Mouse (Mus musculus) intestine, embryonic 16.5 days (tissue): ENCODE measurements around the gene Gm45623. TPM values are rescaled to one million over a fixed set of nuclear protein-coding genes. Genes with fewer than 3 reads are reported as not detected.
A peak's percentile ranks its signal among the peaks of the same experiment; 100 is the strongest.

Experiments
- ATAC-seq: fragments of 200-750 bp; cut with Nextera tagmentation; 2 replicates; pipeline ENCODE4 v1.8.0; 2017; ENCODE audit warnings: moderate TSS enrichment, moderate library complexity
- H3K27ac ChIP-seq: fragments of 300-500 bp; sonication (generic); 2 replicates; pipeline ENCODE4 v1.5.1; 2014; ENCODE audit warnings: mild to moderate bottlenecking, low read length
- H3K27me3 ChIP-seq: fragments of 300-500 bp; sonication (generic); replicated peaks from 2 replicates; pipeline ENCODE4 v1.6.1; 2014; ENCODE audit warnings: low read length, control low read depth, mixed read lengths; ENCODE audit not compliant: control insufficient read depth, insufficient read depth
- H3K36me3 ChIP-seq: fragments of 300-500 bp; sonication (generic); 2 replicates; pipeline ENCODE4 v1.6.1; 2014; ENCODE audit warnings: low read length, control low read depth; ENCODE audit not compliant: control insufficient read depth, insufficient read depth
- H3K4me1 ChIP-seq: fragments of 300-500 bp; sonication (generic); 2 replicates; pipeline ENCODE4 v1.6.1; 2014; ENCODE audit warnings: low read length, control low read depth, mixed read lengths; ENCODE audit not compliant: control insufficient read depth, insufficient read depth
- H3K4me2 ChIP-seq: fragments of 300-500 bp; sonication (generic); 2 replicates; pipeline ENCODE4 v1.6.1; 2014; ENCODE audit warnings: low read depth, low read length, control low read depth
- H3K4me3 ChIP-seq: fragments of 300-500 bp; sonication (generic); 2 replicates; pipeline ENCODE4 v1.5.1; 2014; ENCODE audit warnings: mild to moderate bottlenecking, low read length
- H3K9ac ChIP-seq: fragments of 300-500 bp; sonication (generic); 2 replicates; pipeline ENCODE4 v1.6.1; 2014; ENCODE audit warnings: low read depth, low read length
- H3K9me3 ChIP-seq: fragments of 300-500 bp; sonication (generic); 2 replicates; pipeline ENCODE4 v1.6.1; 2016; ENCODE audit warnings: low read length, control low read depth; ENCODE audit not compliant: control insufficient read depth
- WGBS: fragments of 180-500 bp; shearing (Covaris S2); extraction: QIAGEN DNeasy Blood & Tissue Kit; methylation state at CpG from one replicate; pipeline ENCODE4 v1.1.7; 2014; 5-methylcytosine and 5-hydroxymethylcytosine counted together
- polyA plus RNA-seq: library from polyadenylated mRNA; unstranded; fragments of >200 nt; fragmentation: Nextera tagmentation; extraction: Ambion mirVana; gene quantifications from 2 replicates; pipeline ENCODE4 v1.2.1, GENCODE M21; 2015

The Gm45623 gene
- polyA plus RNA-seq, 1 experiment from 2014 or later = 0.27 TPM

- WGBS = 76% methylated on average over 4 of the region's 4 CpGs
These were observed 46.5 kb downstream of the Gm45623 start for GRCm38 (mm10) chr13:56707111-56707510.

GRCm38 (mm10) chr13:56704596-56704995 lies 49.0 kb downstream of the Gm45623 start:
- no peak for ATAC-seq
- Histone ChIP-seq H3K27ac (no peak overlapping the region), H3K9ac (no peak overlapping the region), H3K27me3 (no peaks in the 10 kb centered on the region), H3K9me3 (no peaks in the 10 kb centered on the region), H3K4me3 (peak overlapping the region; percentile 72), H3K4me1 (peaks cover 35% of the 10 kb centered on the region), H3K36me3 (no peaks in the 10 kb centered on the region), H3K4me2 (peak overlapping the region; percentile 63)
- 85% methylated on average over 2 of the region's 2 CpGs for WGBS

More at GRCm38 (mm10) chr13:56707111-56707510, 46.5 kb downstream of the Gm45623 start:
- no peak overlapping the region for H3K4me3 ChIP-seq
- H3K9ac ChIP-seq = no peak overlapping the region
- H3K27ac ChIP-seq = no peak overlapping the region
- peaks cover 44% of the 10 kb centered on the region for H3K4me1 ChIP-seq
- H3K9me3 ChIP-seq = no peaks in the 10 kb centered on the region
- ATAC-seq = no peak
- H3K27me3 ChIP-seq = no peaks in the 10 kb centered on the region
- H3K4me2 ChIP-seq = no peak overlapping the region
- H3K36me3 ChIP-seq = no peaks in the 10 kb centered on the region

- Histone ChIP-seq H3K27me3 (no peaks in the 10 kb centered on the region), H3K9me3 (no peaks in the 10 kb centered on the region), H3K4me2 (peak overlapping the region; percentile 63), H3K9ac (peak overlapping the region; percentile 96), H3K27ac (peak overlapping the region; percentile 98), H3K4me3 (peak overlapping the region; percentile 72), H3K36me3 (no peaks in the 10 kb centered on the region), H3K4me1 (peaks cover 30% of the 10 kb centered on the region)
- peak; percentile 31 for ATAC-seq
- under 1% methylated on average over 11 of the region's 11 CpGs for WGBS
These were observed 49.7 kb downstream of the Gm45623 start for GRCm38 (mm10) chr13:56703871-56704321.

GRCm38 (mm10) chr13:56703222-56703870 lies 50.3 kb downstream of the Gm45623 start:
- under 1% methylated on average over 57 of the region's 80 CpGs for WGBS
- Histone ChIP-seq H3K4me1 (peaks cover 33% of the 10 kb centered on the region), H3K9ac (peak overlapping the region; percentile 96), H3K4me2 (peak overlapping the region; percentile 63), H3K27me3 (no peaks in the 10 kb centered on the region), H3K27ac (peak overlapping the region; percentile 98), H3K9me3 (no peaks in the 10 kb centered on the region), H3K4me3 (peak overlapping the region; percentile 72), H3K36me3 (no peaks in the 10 kb centered on the region)
- ATAC-seq = peak; percentile 82

- Histone ChIP-seq H3K4me3 (peak within 1 kb of the TSS; percentile 72), H3K9me3 (no peaks in the 10 kb centered on the region), H3K4me1 (peaks cover 39% of the 10 kb centered on the region), H3K9ac (peak within 1 kb of the TSS; percentile 96), H3K36me3 (no peaks in the 10 kb centered on the region), H3K27ac (peak within 1 kb of the TSS; percentile 98), H3K4me2 (peak within 1 kb of the TSS; percentile 63), H3K27me3 (no peaks in the 10 kb centered on the region)
- peak; percentile 85 for ATAC-seq
- WGBS = 4% methylated on average over 54 of the region's 62 CpGs
These were observed 51.0 kb downstream of the Gm45623 start, which contains the start of gene Smad5 for GRCm38 (mm10) chr13:56702469-56703221. Gene Smad5 (plus strand): TSS chr13:56703010.

Other genes with a start within 250 kb of the Gm45623 start
- 1.6 and 2.1 TPM in 2 replicates for gene Fbxl21, start 231.4 kb downstream of the Gm45623 start, polyA plus RNA-seq
- 10.3 and 15.4 TPM in 2 replicates for gene Lect2, start 205.3 kb downstream of the Gm45623 start, polyA plus RNA-seq
- gene Tgfbi, start 144.3 kb downstream of the Gm45623 start, polyA plus RNA-seq = 122 and 124 TPM in 2 replicates
- gene Smad5, start 50.8 kb downstream of the Gm45623 start, polyA plus RNA-seq = 14.5 and 15.3 TPM in 2 replicates
- 0.21 and 0.24 TPM in 2 replicates for gene Trpc7, start 142.2 kb upstream of the Gm45623 start, polyA plus RNA-seq